Mouse (Mus musculus) common myeloid progenitor, adult 5-6 weeks (primary cell): Measurements from ENCODE around the gene Atf4. TPM values are rescaled to one million over a fixed set of nuclear protein-coding genes. Genes with fewer than 3 reads are reported as not detected.

ENCODE experiments used
- ATAC-seq: replicated peaks from 2 replicates; pipeline ENCODE4 v1.8.0; 2016; ENCODE audit warnings: low read depth, mild to moderate bottlenecking, moderate TSS enrichment, inconsistent platforms; ENCODE audit not compliant: poor library complexity, severe bottlenecking
- total RNA-seq: library from RNA; stranded (forward); fragments of 200-1000, 187-1606 nt; gene quantifications from 2 replicates; pipeline ENCODE4 v1.2.3, GENCODE M21; 2017

Gene Atf4
- total RNA-seq, 1 experiment from 2014 or later = 374 TPM

GRCm38 (mm10) chr15:80278121-80278759 lies 23.3 kb downstream of the Atf4 start:
- ATAC-seq = no peak

GRCm38 (mm10) chr15:80279053-80279452 lies 24.1 kb downstream of the Atf4 start:
- ATAC-seq = no peak

- ATAC-seq = peak; percentile 80
Observed at GRCm38 (mm10) chr15:80280646-80281045, 25.7 kb downstream of the Atf4 start.

- no peak for ATAC-seq
Observed at GRCm38 (mm10) chr15:80286851-80287415, 31.9 kb downstream of the Atf4 start, which contains the start of gene Cacna1i. TSS of gene Cacna1i (plus strand) at chr15:80287238.

- ATAC-seq = no peak
Observed at GRCm38 (mm10) chr15:80288036-80288435, 33.1 kb downstream of the Atf4 start.

- ATAC-seq = peak; percentile 95
Observed at GRCm38 (mm10) chr15:80289436-80289835, 34.5 kb downstream of the Atf4 start.

- no peak for ATAC-seq
Observed at GRCm38 (mm10) chr15:80297146-80297545, 42.2 kb downstream of the Atf4 start.

- ATAC-seq = no peak
Observed at GRCm38 (mm10) chr15:80303779-80304178, 48.8 kb downstream of the Atf4 start.

- ATAC-seq = no peak
Observed at GRCm38 (mm10) chr15:80304188-80304587, 49.2 kb downstream of the Atf4 start.

GRCm38 (mm10) chr15:80306146-80306545 lies 51.2 kb downstream of the Atf4 start:
- no peak for ATAC-seq

Other genes with a start within 250 kb of the Atf4 start
- gene Pdgfb, start 240.2 kb upstream of the Atf4 start, total RNA-seq = 0.10 and 0.82 TPM in 2 replicates
- 4.8 and 6.1 TPM in 2 replicates for gene Syngr1, start 163.8 kb upstream of the Atf4 start, total RNA-seq
- 2,920 and 3,083 TPM in 2 replicates for gene Rpl3, start 163.3 kb upstream of the Atf4 start, total RNA-seq
- gene Tab1, start 122.1 kb upstream of the Atf4 start, total RNA-seq = 10.6 and 19.9 TPM in 2 replicates
- not detected in 2 replicates for gene Mgat3, start 81.5 kb upstream of the Atf4 start, total RNA-seq
- 20.5 and 25.1 TPM in 2 replicates for gene Mief1, start 21.2 kb upstream of the Atf4 start, total RNA-seq
- gene AC140267.1, start 19.3 kb upstream of the Atf4 start, total RNA-seq = not detected in 2 replicates
- 19.2 and 24.3 TPM in 2 replicates for gene Rps19bp1, start 9.1 kb downstream of the Atf4 start, total RNA-seq
- gene Cacna1i, start 32.1 kb downstream of the Atf4 start, total RNA-seq = not detected in 2 replicates